Mouse (Mus musculus): ENCODE measurements around the gene Olfr599. TPM values are rescaled to one million over a fixed set of nuclear protein-coding genes. Genes with fewer than 3 reads are reported as not detected.
"Not testable (repeated sequence)": the region's sequence is repeated elsewhere in the genome, so short reads cannot be mapped to it uniquely, and the experiment has no call there.

Olfr599 gene
- polyA plus RNA-seq (2021) = not detected

GRCm38 (mm10) chr7:103335617-103336016 lies at the start of gene Olfr599:
Gene Olfr599, plus strand, starts transcription at chr7:103335917.
- DNase-seq (ENCODE audit: low read depth, low spot score) (no peak), ATAC-seq (no peak)
- ChIA-PET CTCF (no interaction called here), POLR2A (no interaction called here)
- no peaks in the 10 kb centered on the region for H3K27me3 ChIP-seq
- in situ Hi-C loops (cut with MboI; ENCODE audit: low pct_unique_long_range_greater_than_20kb) = no loop called here
- TF ChIP-seq CTCF (IDR thresholded peaks at IDR 0.05) = no peak

- CTCF ChIA-PET; POLR2A ChIA-PET; ATAC-seq; DNase-seq (ENCODE audit: low read depth, low spot score); in situ Hi-C loops (cut with MboI; ENCODE audit: low pct_unique_long_range_greater_than_20kb); H3K27me3 ChIP-seq: not testable (repeated sequence)
Measured at GRCm38 (mm10) chr7:103305348-103305747, 30.4 kb upstream of the Olfr599 start, which contains the start of gene Olfr596. Gene Olfr596, plus strand, starts transcription at chr7:103305648.

- POLR2A ChIA-PET; DNase-seq (ENCODE audit: low read depth, low spot score); CTCF ChIA-PET; ATAC-seq; H3K27me3 ChIP-seq: not testable (repeated sequence)
- in situ Hi-C loops (cut with MboI; ENCODE audit: low pct_unique_long_range_greater_than_20kb) = loop anchor here (5.0 kb wide), 1 partner anchor 56 kb away; no protein-coding TSS in a partner anchor
Measured at GRCm38 (mm10) chr7:103316015-103316414, 19.7 kb upstream of the Olfr599 start, which contains the start of gene Olfr597. Gene Olfr597, plus strand, starts transcription at chr7:103316315.

GRCm38 (mm10) chr7:103323268-103323667 lies 12.4 kb upstream of the Olfr599 start, which contains the start of gene Olfr598:
Gene Olfr598, plus strand, starts transcription at chr7:103323568.
- in situ Hi-C loops (cut with MboI; ENCODE audit: low pct_unique_long_range_greater_than_20kb) = no loop called here
- CTCF ChIA-PET = no interaction called here
- DNase-seq (ENCODE audit: low read depth, low spot score) (no peak), ATAC-seq (no peak)
- H3K27me3 ChIP-seq = no peaks in the 10 kb centered on the region
- POLR2A ChIA-PET = no interaction called here
- no peak for TF ChIP-seq CTCF (IDR thresholded peaks at IDR 0.05)

GRCm38 (mm10) chr7:103349569-103349968 lies 13.9 kb downstream of the Olfr599 start, which contains the start of gene Olfr600:
Gene Olfr600, minus strand, starts transcription at chr7:103349669.
- DNase-seq (ENCODE audit: low read depth, low spot score) (no peak), ATAC-seq (no peak)
- POLR2A ChIA-PET = no interaction called here
- in situ Hi-C loops (cut with MboI; ENCODE audit: low pct_unique_long_range_greater_than_20kb) = no loop called here
- no peak for TF ChIP-seq CTCF (IDR thresholded peaks at IDR 0.05)
- H3K27me3 ChIP-seq = no peaks in the 10 kb centered on the region
- CTCF ChIA-PET = no interaction called here

- no peaks in the 10 kb centered on the region for H3K27me3 ChIP-seq
- DNase-seq (ENCODE audit: low read depth, low spot score) = no peak
- POLR2A ChIA-PET = no interaction called here
- no peak for TF ChIP-seq CTCF (IDR thresholded peaks at IDR 0.05)
- in situ Hi-C loops (cut with MboI; ENCODE audit: low pct_unique_long_range_greater_than_20kb) = no loop called here
- ATAC-seq = no peak
- CTCF ChIA-PET = no interaction called here
Measured at GRCm38 (mm10) chr7:103362555-103362954, 26.8 kb downstream of the Olfr599 start, which contains the start of gene Olfr601. Gene Olfr601, minus strand, starts transcription at chr7:103362655.

GRCm38 (mm10) chr7:103386077-103386476 lies 50.4 kb downstream of the Olfr599 start, which contains the start of gene Olfr603:
Gene Olfr603, minus strand, starts transcription at chr7:103386177.
- DNase-seq (ENCODE audit: low read depth, low spot score) = no peak
- ATAC-seq = no peak
- H3K27me3 ChIP-seq = no peaks in the 10 kb centered on the region
- in situ Hi-C loops (cut with MboI; ENCODE audit: low pct_unique_long_range_greater_than_20kb) = no loop called here
- POLR2A ChIA-PET = no interaction called here
- CTCF ChIA-PET = no interaction called here
- no peak for TF ChIP-seq CTCF (IDR thresholded peaks at IDR 0.05)

Other genes starting within 250 kb of the Olfr599 start
- not detected for gene Olfr585, start 238.2 kb upstream of the Olfr599 start, polyA plus RNA-seq (2021)
- gene Olfr586, start 210.3 kb upstream of the Olfr599 start, polyA plus RNA-seq (2021) = not detected
- gene Olfr588-ps1, start 195.0 kb upstream of the Olfr599 start, polyA plus RNA-seq (2021) = not detected
- gene Olfr589, start 179.6 kb upstream of the Olfr599 start, polyA plus RNA-seq (2021) = not detected
- gene Olfr591, start 157.6 kb upstream of the Olfr599 start, polyA plus RNA-seq (2021) = not detected
- not detected for gene Olfr592, start 151.1 kb upstream of the Olfr599 start, polyA plus RNA-seq (2021)
- gene Olfr593, start 124.1 kb upstream of the Olfr599 start, polyA plus RNA-seq (2021) = not detected
- not detected for gene Olfr594, start 118.9 kb upstream of the Olfr599 start, polyA plus RNA-seq (2021)
- gene Usp17ld, start 83.4 kb upstream of the Olfr599 start, polyA plus RNA-seq (2021) = not detected
- gene Olfr596, start 30.3 kb upstream of the Olfr599 start, polyA plus RNA-seq (2021) = not detected
- not detected for gene Olfr597, start 19.6 kb upstream of the Olfr599 start, polyA plus RNA-seq (2021)
- not detected for gene Olfr598, start 12.3 kb upstream of the Olfr599 start, polyA plus RNA-seq (2021)
- gene Olfr600, start 13.8 kb downstream of the Olfr599 start, polyA plus RNA-seq (2021) = not detected
- gene Olfr601, start 26.7 kb downstream of the Olfr599 start, polyA plus RNA-seq (2021) = not detected
- not detected for gene Olfr603, start 50.3 kb downstream of the Olfr599 start, polyA plus RNA-seq (2021)
- not detected for gene Usp17lc, start 79.2 kb downstream of the Olfr599 start, polyA plus RNA-seq (2021)
- gene Olfr605, start 109.5 kb downstream of the Olfr599 start, polyA plus RNA-seq (2021) = not detected
- not detected for gene Olfr606, start 113.1 kb downstream of the Olfr599 start, polyA plus RNA-seq (2021)
- not detected for gene Olfr607, start 128.2 kb downstream of the Olfr599 start, polyA plus RNA-seq (2021)
- gene Olfr608, start 134.0 kb downstream of the Olfr599 start, polyA plus RNA-seq (2021) = not detected
- not detected for gene Olfr609, start 162.1 kb downstream of the Olfr599 start, polyA plus RNA-seq (2021)
- not detected for gene Olfr610, start 176.2 kb downstream of the Olfr599 start, polyA plus RNA-seq (2021)
- gene Olfr611, start 184.9 kb downstream of the Olfr599 start, polyA plus RNA-seq (2021) = not detected
- gene Olfr612, start 206.8 kb downstream of the Olfr599 start, polyA plus RNA-seq (2021) = not detected
- gene Olfr613, start 212.2 kb downstream of the Olfr599 start, polyA plus RNA-seq (2021) = 0.42 TPM
- gene Olfr615, start 220.2 kb downstream of the Olfr599 start, polyA plus RNA-seq (2021) = not detected
- gene Olfr616, start 233.2 kb downstream of the Olfr599 start, polyA plus RNA-seq (2021) = not detected
- not detected for gene Olfr617, start 237.1 kb downstream of the Olfr599 start, polyA plus RNA-seq (2021)